Mouse (Mus musculus) lung, embryonic 15.5 days (tissue): ENCODE measurements at regions not wholly inside any gene's neighbourhood (a gene's known extent, or its start where the extent isn't known, plus 50 kb on each side); places are given as distances from the start of the nearest gene placed in this dataset.

Experiments used
- ATAC-seq: fragments of 200-750 bp; cut with Nextera tagmentation; 2 replicates; pipeline ENCODE4 v1.8.0; 2017; ENCODE audit warnings: moderate number of reproducible peaks, borderline replicate concordance; ENCODE audit not compliant: low FRiP score, low TSS enrichment; ENCODE audit errors: extremely low read depth
- H3K27ac ChIP-seq: fragments of 300-500 bp; sonication (generic); 2 replicates; pipeline ENCODE4 v1.5.1; 2015; ENCODE audit warnings: moderate library complexity, mild to moderate bottlenecking, inconsistent platforms
- H3K27me3 ChIP-seq: fragments of 300-500 bp; sonication (generic); 2 replicates; pipeline ENCODE4 v1.6.1; 2015; ENCODE audit warnings: inconsistent platforms
- H3K36me3 ChIP-seq: fragments of 300-500 bp; sonication (generic); 2 replicates; pipeline ENCODE4 v1.6.1; 2015; ENCODE audit warnings: inconsistent platforms
- H3K4me1 ChIP-seq: fragments of 300-500 bp; sonication (generic); 2 replicates; pipeline ENCODE4 v1.6.1; 2015; ENCODE audit warnings: inconsistent platforms
- H3K4me2 ChIP-seq: fragments of 300-500 bp; sonication (generic); 2 replicates; pipeline ENCODE4 v1.6.1; 2015; ENCODE audit warnings: inconsistent platforms, mild to moderate bottlenecking, moderate library complexity
- H3K4me3 ChIP-seq: fragments of 300-500 bp; sonication (generic); 2 replicates; pipeline ENCODE4 v1.5.1; 2015; ENCODE audit warnings: mild to moderate bottlenecking, inconsistent platforms
- H3K9ac ChIP-seq: fragments of 300-500 bp; sonication (generic); 2 replicates; pipeline ENCODE4 v1.6.1; 2015; ENCODE audit warnings: inconsistent platforms
- H3K9me3 ChIP-seq: fragments of 300-500 bp; sonication (generic); 2 replicates; pipeline ENCODE4 v1.6.1; 2016; ENCODE audit warnings: inconsistent platforms
- WGBS: fragments of 180-500 bp; shearing (Covaris S2); methylation state at CpG from one replicate; pipeline ENCODE4 v1.1.7; 2015; 5-methylcytosine and 5-hydroxymethylcytosine counted together

GRCm38 (mm10) chr11:7932638-7933037, 718.9 kb upstream of the Igfbp3 start:
- Histone ChIP-seq H3K27me3 (no peaks in the 10 kb centered on the region), H3K4me3 (no peak overlapping the region), H3K4me2 (no peak overlapping the region), H3K27ac (no peak overlapping the region), H3K4me1 (no peaks in the 10 kb centered on the region), H3K9ac (no peak overlapping the region), H3K36me3 (no peaks in the 10 kb centered on the region), H3K9me3 (no peaks in the 10 kb centered on the region)
- ATAC-seq = peak; percentile 84; the same call in 1 of the 2 replicates
- 59% methylated on average over 5 of the region's 5 CpGs for WGBS

- no peak overlapping the region for H3K4me3 ChIP-seq
- no peaks in the 10 kb centered on the region for H3K9me3 ChIP-seq
- H3K27me3 ChIP-seq = no peaks in the 10 kb centered on the region
- no peak overlapping the region for H3K4me2 ChIP-seq
- no peak for ATAC-seq
- 93% methylated on average over 3 of the region's 3 CpGs for WGBS
- no peak overlapping the region for H3K9ac ChIP-seq
- H3K27ac ChIP-seq = no peak overlapping the region
- no peaks in the 10 kb centered on the region for H3K4me1 ChIP-seq
- H3K36me3 ChIP-seq = no peaks in the 10 kb centered on the region
Observed at GRCm38 (mm10) chr11:7931064-7931797, 717.5 kb upstream of the Igfbp3 start.

- no peak overlapping the region for H3K27ac ChIP-seq
Observed at GRCm38 (mm10) chr11:7927676-7928075, 714.0 kb upstream of the Igfbp3 start.

GRCm38 (mm10) chr11:7912036-7912435, 698.3 kb upstream of the Igfbp3 start:
- Histone ChIP-seq H3K9ac (no peak overlapping the region), H3K36me3 (no peaks in the 10 kb centered on the region), H3K27me3 (no peaks in the 10 kb centered on the region), H3K4me2 (no peak overlapping the region), H3K27ac (no peak overlapping the region), H3K9me3 (no peaks in the 10 kb centered on the region), H3K4me3 (no peak overlapping the region), H3K4me1 (no peaks in the 10 kb centered on the region)
- WGBS = 47% methylated on average over 3 of the region's 3 CpGs
- ATAC-seq = no peak

More at GRCm38 (mm10) chr11:7927676-7928075, 714.0 kb upstream of the Igfbp3 start:
- H3K9me3 ChIP-seq = no peaks in the 10 kb centered on the region
- no peaks in the 10 kb centered on the region for H3K4me1 ChIP-seq
- ATAC-seq = no peak
- no peak overlapping the region for H3K4me3 ChIP-seq
- no peaks in the 10 kb centered on the region for H3K27me3 ChIP-seq
- no peaks in the 10 kb centered on the region for H3K36me3 ChIP-seq
- H3K4me2 ChIP-seq = no peak overlapping the region
- H3K9ac ChIP-seq = no peak overlapping the region

- no peaks in the 10 kb centered on the region for H3K27me3 ChIP-seq
- no peaks in the 10 kb centered on the region for H3K36me3 ChIP-seq
- no peak overlapping the region for H3K4me3 ChIP-seq
- H3K27ac ChIP-seq = no peak overlapping the region
- ATAC-seq = no peak
- no peak overlapping the region for H3K4me2 ChIP-seq
- H3K9me3 ChIP-seq = no peaks in the 10 kb centered on the region
- no peak overlapping the region for H3K9ac ChIP-seq
- no peaks in the 10 kb centered on the region for H3K4me1 ChIP-seq
Observed at GRCm38 (mm10) chr11:7900266-7900665, 686.5 kb upstream of the Igfbp3 start.

GRCm38 (mm10) chr11:7898204-7898603, 684.5 kb upstream of the Igfbp3 start:
- Histone ChIP-seq H3K4me1 (no peaks in the 10 kb centered on the region), H3K9me3 (no peaks in the 10 kb centered on the region), H3K4me2 (no peak overlapping the region), H3K27me3 (no peaks in the 10 kb centered on the region), H3K27ac (no peak overlapping the region), H3K4me3 (no peak overlapping the region), H3K36me3 (no peaks in the 10 kb centered on the region), H3K9ac (no peak overlapping the region)
- no peak for ATAC-seq
- WGBS = 53% methylated on average over 4 of the region's 5 CpGs

GRCm38 (mm10) chr11:7880506-7880905, 666.8 kb upstream of the Igfbp3 start:
- no peak for ATAC-seq
- 58% methylated on average over 2 of the region's 2 CpGs for WGBS

GRCm38 (mm10) chr11:7864116-7864515, 650.4 kb upstream of the Igfbp3 start:
- H3K4me3 ChIP-seq = no peak overlapping the region
- H3K27me3 ChIP-seq = no peaks in the 10 kb centered on the region
- H3K27ac ChIP-seq = no peak overlapping the region
- H3K36me3 ChIP-seq = no peaks in the 10 kb centered on the region
- no peaks in the 10 kb centered on the region for H3K4me1 ChIP-seq
- WGBS = 49% methylated on average over 3 of the region's 3 CpGs
- no peaks in the 10 kb centered on the region for H3K9me3 ChIP-seq
- no peak overlapping the region for H3K9ac ChIP-seq
- no peak overlapping the region for H3K4me2 ChIP-seq
- no peak for ATAC-seq

More at GRCm38 (mm10) chr11:7880506-7880905, 666.8 kb upstream of the Igfbp3 start:
- no peak overlapping the region for H3K9ac ChIP-seq
- H3K4me1 ChIP-seq = no peaks in the 10 kb centered on the region
- H3K4me2 ChIP-seq = no peak overlapping the region
- no peaks in the 10 kb centered on the region for H3K9me3 ChIP-seq
- no peaks in the 10 kb centered on the region for H3K36me3 ChIP-seq
- no peak overlapping the region for H3K4me3 ChIP-seq
- H3K27me3 ChIP-seq = no peaks in the 10 kb centered on the region
- H3K27ac ChIP-seq = no peak overlapping the region

- H3K4me1 ChIP-seq = no peaks in the 10 kb centered on the region
- no peak overlapping the region for H3K9ac ChIP-seq
- ATAC-seq = no peak
- H3K4me2 ChIP-seq = no peak overlapping the region
- H3K4me3 ChIP-seq = no peak overlapping the region
- WGBS = 59% methylated on average over 5 of the region's 5 CpGs
- H3K27me3 ChIP-seq = no peaks in the 10 kb centered on the region
- H3K36me3 ChIP-seq = no peaks in the 10 kb centered on the region
- no peaks in the 10 kb centered on the region for H3K9me3 ChIP-seq
- no peak overlapping the region for H3K27ac ChIP-seq
Observed at GRCm38 (mm10) chr11:7863711-7864110, 650.0 kb upstream of the Igfbp3 start.

- H3K9ac ChIP-seq = no peak overlapping the region
- no peaks in the 10 kb centered on the region for H3K4me1 ChIP-seq
- ATAC-seq = no peak
- H3K27me3 ChIP-seq = no peaks in the 10 kb centered on the region
- H3K4me3 ChIP-seq = no peak overlapping the region
- no peak overlapping the region for H3K27ac ChIP-seq
- H3K4me2 ChIP-seq = no peak overlapping the region
- no peaks in the 10 kb centered on the region for H3K9me3 ChIP-seq
- H3K36me3 ChIP-seq = no peaks in the 10 kb centered on the region
Observed at GRCm38 (mm10) chr11:7862547-7862946, 648.8 kb upstream of the Igfbp3 start.

- no peaks in the 10 kb centered on the region for H3K27me3 ChIP-seq
- no peak overlapping the region for H3K4me2 ChIP-seq
- no peak overlapping the region for H3K27ac ChIP-seq
- no peak overlapping the region for H3K4me3 ChIP-seq
- H3K9ac ChIP-seq = no peak overlapping the region
- H3K36me3 ChIP-seq = no peaks in the 10 kb centered on the region
- ATAC-seq = no peak
- no peaks in the 10 kb centered on the region for H3K9me3 ChIP-seq
- H3K4me1 ChIP-seq = no peaks in the 10 kb centered on the region
- WGBS = 77% methylated on average over 2 of the region's 2 CpGs
Observed at GRCm38 (mm10) chr11:7852612-7853011, 638.9 kb upstream of the Igfbp3 start.

GRCm38 (mm10) chr11:7838311-7839237, 624.9 kb upstream of the Igfbp3 start:
- Histone ChIP-seq H3K4me2 (no peak overlapping the region), H3K36me3 (no peaks in the 10 kb centered on the region), H3K27me3 (no peaks in the 10 kb centered on the region), H3K4me3 (no peak overlapping the region), H3K9me3 (no peaks in the 10 kb centered on the region), H3K4me1 (peaks cover 6% of the 10 kb centered on the region; the same call in 1 of the 2 replicates), H3K27ac (no peak overlapping the region; the same call in 1 of the 2 replicates), H3K9ac (no peak overlapping the region)
- WGBS = 36% methylated on average over 8 of the region's 8 CpGs
- ATAC-seq = peak; percentile 39; the same call in 1 of the 2 replicates
